Mouse (Mus musculus): ENCODE measurements around the gene Rsad2.

Rsad2 gene

GRCm38 (mm10) chr12:26401696-26402470 lies 54.4 kb downstream of the Rsad2 start:
- no peak for DNase-seq (ENCODE audit: low spot score in 2 of 2)

- no peak for DNase-seq (ENCODE audit: low spot score in 2 of 2)
Observed at GRCm38 (mm10) chr12:26401254-26401653, 55.0 kb downstream of the Rsad2 start.

GRCm38 (mm10) chr12:26400762-26401161 lies 55.5 kb downstream of the Rsad2 start:
- no peak for DNase-seq (ENCODE audit: low spot score in 2 of 2)

GRCm38 (mm10) chr12:26399391-26399790 lies 56.9 kb downstream of the Rsad2 start:
- peak in 1 of 2 experiments; percentile 64 for DNase-seq (ENCODE audit: low spot score in 2 of 2)

GRCm38 (mm10) chr12:26398597-26398996 lies 57.7 kb downstream of the Rsad2 start:
- no peak for DNase-seq (ENCODE audit: low spot score in 2 of 2)

- DNase-seq (ENCODE audit: low spot score in 2 of 2) = no peak
Observed at GRCm38 (mm10) chr12:26394485-26395470, 61.5 kb downstream of the Rsad2 start.

GRCm38 (mm10) chr12:26393291-26393690 lies 63.0 kb downstream of the Rsad2 start:
- peak in 1 of 2 experiments; percentile 52 for DNase-seq (ENCODE audit: low spot score in 2 of 2)
